Mouse (Mus musculus) forebrain, embryonic 14.5 days (tissue): ENCODE measurements around the gene Clta. TPM values are rescaled to one million over a fixed set of nuclear protein-coding genes. Genes with fewer than 3 reads are reported as not detected.

ENCODE experiments used
- ATAC-seq: fragments of 200-750 bp; cut with Nextera tagmentation; 2 replicates; pipeline ENCODE4 v1.8.0; 2017; ENCODE audit warnings: mild to moderate bottlenecking, moderate library complexity
- DNase-seq: peaks from one replicate; pipeline ENCODE4 v3.0.0-alpha.2; 2015; ENCODE audit warnings: low spot score
- H3K27ac ChIP-seq: fragments of 300-500 bp; sonication (generic); 2 replicates; pipeline ENCODE4 v1.5.1; 2014; ENCODE audit warnings: low read depth, mild to moderate bottlenecking, control low read depth, low read length, moderate library complexity
- H3K27me3 ChIP-seq: fragments of 300-500 bp; sonication (generic); replicated peaks from 2 replicates; pipeline ENCODE4 v1.6.1; 2014; ENCODE audit warnings: low read length, control low read depth, mixed read lengths; ENCODE audit not compliant: control insufficient read depth, insufficient read depth
- H3K36me3 ChIP-seq: fragments of 300-500 bp; sonication (generic); 2 replicates; pipeline ENCODE4 v1.6.1; 2014; ENCODE audit warnings: low read length, control low read depth; ENCODE audit not compliant: control insufficient read depth, insufficient read depth
- H3K4me1 ChIP-seq: fragments of 300-500 bp; sonication (generic); 2 replicates; pipeline ENCODE4 v1.6.1; 2014; ENCODE audit warnings: antibody characterized with exemption, low read length, control low read depth; ENCODE audit not compliant: control insufficient read depth, insufficient read depth
- H3K4me2 ChIP-seq: fragments of 300-500 bp; sonication (generic); 2 replicates; pipeline ENCODE4 v1.6.1; 2014; ENCODE audit warnings: mild to moderate bottlenecking, control low read depth, low read length
- H3K4me3 ChIP-seq: fragments of 300-500 bp; sonication (generic); 2 replicates; pipeline ENCODE4 v1.5.1; 2014; ENCODE audit warnings: low read depth, low read length, control low read depth
- H3K9ac ChIP-seq: fragments of 300-500 bp; sonication (generic); 2 replicates; pipeline ENCODE4 v1.6.1; 2014; ENCODE audit warnings: mild to moderate bottlenecking, low read length, control low read depth, moderate library complexity
- H3K9me3 ChIP-seq: fragments of 300-500 bp; sonication (generic); replicated peaks from 2 replicates; pipeline ENCODE4 v1.6.1; 2016; ENCODE audit warnings: low read length, control low read depth, mixed read lengths; ENCODE audit not compliant: control insufficient read depth
- WGBS: fragments of 180-500 bp; shearing (Covaris S2); extraction: QIAGEN DNeasy Blood & Tissue Kit; methylation state at CpG from one replicate; pipeline ENCODE4 v1.1.7; 2014; 5-methylcytosine and 5-hydroxymethylcytosine counted together
- polyA plus RNA-seq: library from polyadenylated mRNA; unstranded; fragments of >200 nt; fragmentation: Nextera tagmentation; extraction: Ambion mirVana; gene quantifications from 2 replicates; pipeline ENCODE4 v1.2.1, GENCODE M21; 2014

Gene Clta
- polyA plus RNA-seq, 1 experiment from 2014 or later = 303 TPM

DNA sequence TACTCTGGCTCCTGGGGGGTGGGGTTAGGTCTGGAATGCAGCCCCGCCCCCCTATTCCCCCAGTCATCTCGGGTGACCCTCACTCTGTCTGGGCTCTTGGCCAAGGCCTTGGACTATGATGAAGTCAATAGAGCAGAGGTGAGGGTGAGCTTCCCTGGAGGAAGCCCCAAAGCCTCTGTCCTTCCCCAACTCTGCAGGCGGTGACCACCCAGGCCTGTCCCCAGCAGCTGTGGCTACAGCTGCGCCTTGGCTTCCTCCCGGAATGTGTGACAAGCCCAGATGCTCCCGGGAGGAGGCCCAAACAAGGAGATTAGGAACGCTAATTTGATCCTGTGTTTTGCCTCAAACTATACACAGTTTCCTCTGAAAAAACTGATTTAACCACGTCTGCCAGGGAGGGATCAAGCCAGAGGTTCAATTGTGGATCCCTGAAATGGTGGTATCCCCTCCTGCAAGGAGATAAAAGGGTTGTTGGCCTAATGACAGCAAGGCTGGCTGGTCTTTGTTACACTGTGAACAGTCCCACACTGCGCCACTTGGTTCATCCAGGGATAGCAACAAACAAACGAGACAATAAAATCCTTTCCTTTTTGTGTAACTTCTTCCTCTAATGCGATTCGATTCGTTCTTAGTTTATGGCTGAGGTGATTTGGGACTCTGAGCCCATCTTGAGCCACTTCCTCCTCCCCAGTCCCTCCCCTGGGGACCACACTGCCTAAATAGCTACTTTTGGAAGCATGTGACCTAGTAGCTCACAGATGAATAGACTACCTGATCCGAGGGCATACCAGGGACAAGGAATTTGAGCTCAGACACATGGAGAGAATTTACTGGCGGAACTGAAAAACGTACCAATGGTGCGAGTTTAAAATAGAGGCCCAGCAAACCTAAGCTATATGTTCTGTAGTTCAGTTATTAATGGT, 25.5 kb upstream of the Clta start:
- DNase-seq (peak; percentile 57), ATAC-seq (no peak)
- no peaks in the 10 kb centered on the region for H3K27me3 ChIP-seq
- no peaks in the 10 kb centered on the region for H3K9me3 ChIP-seq
- peaks cover 15% of the 10 kb centered on the region for H3K4me1 ChIP-seq
- no peak overlapping the region for H3K4me3 ChIP-seq
- H3K4me2 ChIP-seq = no peak overlapping the region
- H3K27ac ChIP-seq = peak overlapping the region; percentile 15; the same call in 1 of the 2 replicates
- 0 out of 2 replicates have a peak, but pooled peaks cover 2% of the 10 kb centered on the region for H3K36me3 ChIP-seq
- no peak overlapping the region for H3K9ac ChIP-seq
- WGBS = 13% methylated on average over 17 of the region's 17 CpGs

DNA sequence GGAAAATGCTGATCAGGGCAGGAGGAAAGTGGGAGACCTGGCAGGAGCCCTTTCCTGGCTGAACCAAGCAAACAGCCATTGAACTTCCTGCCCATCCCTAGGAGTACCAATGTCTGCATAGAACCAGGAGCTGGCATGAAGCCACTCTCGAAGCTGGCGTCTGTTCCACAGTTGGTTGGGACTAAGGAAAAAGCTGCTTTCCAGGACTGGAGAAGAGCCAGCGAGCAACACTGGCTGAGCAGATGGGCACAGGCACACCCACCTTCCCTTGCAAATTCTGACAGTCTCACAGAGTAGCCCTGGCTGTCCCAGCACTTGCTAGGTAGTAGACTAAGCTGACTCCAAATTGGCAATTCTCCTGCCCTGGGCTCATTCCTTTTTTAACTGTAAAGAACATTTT, 24.5 kb upstream of the Clta start:
- Histone ChIP-seq H3K4me2 (no peak overlapping the region), H3K4me1 (peaks cover 15% of the 10 kb centered on the region), H3K4me3 (no peak overlapping the region), H3K27me3 (no peaks in the 10 kb centered on the region), H3K36me3 (0 out of 2 replicates have a peak, but pooled peaks cover 2% of the 10 kb centered on the region), H3K27ac (peak overlapping the region; percentile 39; the same call in 1 of the 2 replicates), H3K9me3 (no peaks in the 10 kb centered on the region), H3K9ac (no peak overlapping the region)
- WGBS = 19% methylated on average over 3 of the region's 3 CpGs
- ATAC-seq (peak; percentile 76), DNase-seq (peak; percentile 95)

DNA sequence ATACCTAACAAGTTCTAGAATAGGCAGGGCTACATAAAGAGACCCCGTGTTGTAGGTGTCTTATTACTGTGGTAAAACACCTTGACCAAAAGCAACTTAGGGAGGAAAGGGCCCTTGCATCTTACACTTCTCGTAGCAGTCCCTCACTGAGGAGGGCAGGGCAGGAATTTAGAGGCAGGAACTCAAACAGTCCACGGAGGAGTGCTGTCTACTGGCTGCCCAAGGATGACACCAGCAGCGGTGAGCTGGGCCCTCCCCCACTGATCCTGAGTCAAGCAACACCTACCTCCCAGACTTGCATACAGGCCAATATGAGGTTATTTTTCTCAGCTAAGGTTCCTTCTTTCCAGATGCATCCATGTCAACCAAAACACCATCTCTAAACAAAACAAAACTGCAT, 24.0 kb upstream of the Clta start:
- no peak for ATAC-seq
- peaks cover 15% of the 10 kb centered on the region for H3K4me1 ChIP-seq
- H3K27me3 ChIP-seq = no peaks in the 10 kb centered on the region
- no peak for DNase-seq
- no peak overlapping the region for H3K4me3 ChIP-seq
- H3K27ac ChIP-seq = peak overlapping the region; percentile 39; the same call in 1 of the 2 replicates
- WGBS = 84% methylated on average over 4 of the region's 4 CpGs
- H3K4me2 ChIP-seq = no peak overlapping the region
- 0 out of 2 replicates have a peak, but pooled peaks cover 2% of the 10 kb centered on the region for H3K36me3 ChIP-seq
- no peak overlapping the region for H3K9ac ChIP-seq
- H3K9me3 ChIP-seq = no peaks in the 10 kb centered on the region

DNA sequence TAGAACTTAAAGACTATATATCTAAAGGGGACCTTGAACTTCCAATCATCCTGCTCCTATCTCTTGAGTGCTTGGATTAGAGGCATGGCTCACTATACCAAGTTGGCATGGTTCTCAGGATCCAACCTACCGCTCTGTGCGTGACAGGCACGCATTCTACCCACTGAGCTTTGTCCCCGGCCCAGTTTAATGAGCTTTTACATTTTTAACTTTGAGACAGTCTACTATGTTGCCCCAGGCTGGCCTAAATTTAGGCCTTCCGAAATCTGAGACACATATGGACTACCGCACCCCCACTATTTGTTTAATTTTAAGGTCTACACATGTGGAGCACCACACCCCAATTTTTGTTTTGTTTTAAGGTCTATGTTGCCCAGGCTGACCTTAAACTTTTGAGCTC, 23.4 kb upstream of the Clta start:
- Histone ChIP-seq H3K4me2 (no peak overlapping the region), H3K4me1 (peaks cover 15% of the 10 kb centered on the region), H3K4me3 (no peak overlapping the region), H3K36me3 (0 out of 2 replicates have a peak, but pooled peaks cover 2% of the 10 kb centered on the region), H3K27ac (no peak overlapping the region), H3K9ac (no peak overlapping the region), H3K9me3 (no peaks in the 10 kb centered on the region), H3K27me3 (no peaks in the 10 kb centered on the region)
- ATAC-seq = no peak
- DNase-seq = no peak
- 92% methylated on average over 6 of the region's 6 CpGs for WGBS

DNA sequence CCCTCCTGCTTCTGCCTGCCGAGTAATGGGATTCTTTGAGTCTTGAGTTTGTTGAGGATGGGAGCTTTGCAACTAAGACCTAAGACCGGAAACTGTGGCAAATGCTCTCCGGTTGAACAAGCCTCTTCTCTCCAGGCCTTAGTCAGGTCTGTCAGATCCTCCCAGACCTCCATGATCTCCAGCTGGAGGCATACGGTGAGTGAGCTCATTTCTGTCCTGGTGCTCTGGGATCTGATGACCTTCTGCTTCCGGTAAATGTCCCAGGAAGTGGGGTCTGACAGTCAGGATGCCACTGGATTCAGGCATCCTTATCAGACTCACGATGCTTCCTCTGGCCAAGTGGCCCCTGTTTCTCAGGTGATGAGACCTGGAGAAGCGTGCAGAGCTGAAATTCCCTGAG, 23.0 kb upstream of the Clta start:
- Histone ChIP-seq H3K9ac (no peak overlapping the region), H3K27me3 (no peaks in the 10 kb centered on the region), H3K36me3 (0 out of 2 replicates have a peak, but pooled peaks cover 2% of the 10 kb centered on the region), H3K4me2 (no peak overlapping the region), H3K27ac (no peak overlapping the region), H3K4me3 (no peak overlapping the region), H3K9me3 (no peaks in the 10 kb centered on the region), H3K4me1 (peaks cover 15% of the 10 kb centered on the region)
- no peak for DNase-seq
- WGBS = 89% methylated on average over 7 of the region's 7 CpGs
- no peak for ATAC-seq

DNA sequence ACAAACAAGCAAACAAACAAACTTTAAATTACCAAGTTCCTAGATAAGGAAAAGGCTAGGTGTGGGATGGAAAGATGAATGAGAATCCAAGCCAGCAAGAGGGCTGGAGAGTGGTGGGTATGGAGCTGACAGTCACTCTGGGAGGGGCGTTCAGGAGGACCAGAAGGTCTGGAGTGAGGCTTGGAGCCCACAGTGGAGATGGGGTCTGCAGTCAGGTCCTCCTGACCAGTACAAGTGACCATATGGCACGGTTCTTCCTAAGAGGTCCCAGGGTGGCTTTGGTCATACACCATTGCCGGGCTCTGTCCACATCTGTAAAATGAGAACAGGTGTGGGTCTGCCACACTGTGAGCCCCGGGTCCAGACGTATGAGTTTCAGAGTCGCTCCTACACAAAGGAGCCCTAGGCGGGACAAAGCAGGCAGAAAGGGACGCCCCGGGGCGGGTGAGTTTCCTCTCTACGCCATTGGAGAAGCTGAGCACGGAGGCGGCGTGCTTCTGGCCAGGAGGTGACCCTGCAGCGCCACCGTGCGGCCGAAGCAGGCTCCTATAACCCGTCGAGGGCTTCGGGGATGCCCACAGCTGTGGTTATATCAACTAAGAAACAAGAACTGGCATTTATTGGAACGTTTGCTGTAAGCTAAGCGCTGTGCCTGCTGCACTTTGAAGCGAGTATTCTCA, 22.1 kb upstream of the Clta start:
- H3K27ac ChIP-seq = no peak overlapping the region
- peak overlapping the region; percentile 52; the same call in 1 of the 2 replicates for H3K9ac ChIP-seq
- H3K36me3 ChIP-seq = 0 out of 2 replicates have a peak, but pooled peaks cover 2% of the 10 kb centered on the region
- DNase-seq = peak; percentile 95
- WGBS = 4% methylated on average over 24 of the region's 24 CpGs
- peak overlapping the region; percentile 52 for H3K4me2 ChIP-seq
- peak; percentile 95 for ATAC-seq
- H3K4me3 ChIP-seq = peak overlapping the region; percentile 18
- H3K9me3 ChIP-seq = no peaks in the 10 kb centered on the region
- H3K27me3 ChIP-seq = no peaks in the 10 kb centered on the region
- H3K4me1 ChIP-seq = peaks cover 15% of the 10 kb centered on the region

DNA sequence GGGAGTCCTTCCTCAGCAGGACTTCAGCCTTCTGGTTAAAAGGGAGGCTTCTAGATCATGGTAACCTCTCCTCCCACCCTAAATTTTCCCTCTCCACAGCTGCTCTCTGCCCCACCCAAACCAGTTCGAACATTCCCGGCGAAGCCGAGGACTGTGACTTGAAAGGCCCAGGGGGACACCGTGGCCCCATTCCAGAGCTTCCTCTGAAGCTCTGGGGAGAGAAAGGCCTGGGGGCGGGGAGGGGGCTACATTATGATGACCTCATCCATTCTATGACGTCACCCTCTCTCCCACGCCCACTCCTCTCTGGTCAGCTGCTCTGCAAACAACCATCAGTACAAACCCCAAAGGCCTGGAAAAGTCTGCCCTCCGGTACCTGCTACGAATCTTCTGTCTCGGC, 21.1 kb upstream of the Clta start, which contains the start of gene Ccin:
TSS of gene Ccin (plus strand) at position 303 of the 400 bp plus-strand sequence.
- H3K27me3 ChIP-seq = no peaks in the 10 kb centered on the region
- H3K4me2 ChIP-seq = peak within 1 kb of the TSS; percentile 52
- H3K4me3 ChIP-seq = peak within 1 kb of the TSS; percentile 18
- no peaks in the 10 kb centered on the region for H3K36me3 ChIP-seq
- H3K27ac ChIP-seq = no peak within 1 kb of the TSS
- peak within 1 kb of the TSS; percentile 52; the same call in 1 of the 2 replicates for H3K9ac ChIP-seq
- ATAC-seq = no peak
- no peaks in the 10 kb centered on the region for H3K9me3 ChIP-seq
- peaks cover 15% of the 10 kb centered on the region for H3K4me1 ChIP-seq
- 84% methylated on average over 11 of the region's 11 CpGs for WGBS
- no peak for DNase-seq

DNA sequence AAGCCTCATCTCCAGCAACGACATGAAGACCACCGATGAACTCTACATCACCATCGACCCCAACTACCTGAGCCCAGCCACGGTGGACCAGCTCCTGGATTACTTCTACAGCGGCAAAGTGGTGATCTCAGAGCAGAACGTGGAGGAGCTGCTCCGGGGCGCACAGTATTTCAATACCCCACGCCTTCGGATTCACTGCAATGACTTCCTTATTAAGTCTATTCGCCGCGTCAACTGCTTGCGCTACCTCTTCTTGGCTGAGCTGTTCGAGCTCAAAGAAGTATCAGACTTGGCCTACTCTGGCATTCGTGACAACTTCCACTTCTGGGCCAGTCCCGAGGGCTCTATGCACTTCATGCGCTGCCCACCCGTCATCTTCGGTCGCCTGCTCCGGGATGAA, 20.5 kb upstream of the Clta start:
- H3K9ac ChIP-seq = no peak overlapping the region
- DNase-seq (no peak), ATAC-seq (no peak)
- WGBS = 92% methylated on average over 22 of the region's 22 CpGs
- H3K9me3 ChIP-seq = no peaks in the 10 kb centered on the region
- H3K27ac ChIP-seq = no peak overlapping the region
- H3K27me3 ChIP-seq = no peaks in the 10 kb centered on the region
- H3K36me3 ChIP-seq = no peaks in the 10 kb centered on the region
- H3K4me2 ChIP-seq = no peak overlapping the region
- peaks cover 10% of the 10 kb centered on the region; the same call in 1 of the 2 replicates for H3K4me1 ChIP-seq
- no peak overlapping the region for H3K4me3 ChIP-seq
